Mouse (Mus musculus): Measurements from ENCODE around the gene Fkbpl.

Gene Fkbpl

DNA sequence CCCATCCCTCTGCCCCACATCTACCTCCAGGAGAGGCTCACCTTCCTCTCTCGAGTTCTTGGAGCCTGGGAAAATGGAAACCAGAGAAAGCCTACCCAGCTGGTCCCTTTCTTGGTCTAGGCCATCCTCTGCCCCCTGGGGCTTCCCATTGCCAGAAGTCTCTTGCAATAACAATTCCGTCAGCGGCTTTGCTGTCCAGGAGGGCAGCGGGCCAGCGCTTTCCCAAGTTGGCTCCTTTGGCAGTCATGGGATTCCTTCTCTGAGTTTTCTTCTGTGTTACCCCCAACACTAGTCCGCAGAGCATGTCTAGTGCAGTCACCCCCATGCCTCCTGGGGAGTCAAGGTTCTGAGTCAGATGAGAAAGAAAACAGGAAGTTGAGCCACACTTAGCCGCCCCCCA lies 48.3 kb downstream of the Fkbpl start:
- peak; percentile 88 to 91 for DNase-seq (ENCODE audit: low spot score in 2 of 2)

Measured in heart, adult 9 months (tissue).